Mouse (Mus musculus) CD8-positive naive resting alpha-beta T cell, adult 2 months (primary cell): ENCODE results near the gene Rabggta.
A peak's percentile ranks its signal among the peaks of the same experiment; 100 is the strongest.

Source experiments
- DNase-seq, 2 experiments: peaks; one replicate each; pipeline ENCODE4 v3.0.0; 2022; ENCODE audit warnings: low read depth in 2 of 2, low spot score in 2 of 2

Gene Rabggta

DNA sequence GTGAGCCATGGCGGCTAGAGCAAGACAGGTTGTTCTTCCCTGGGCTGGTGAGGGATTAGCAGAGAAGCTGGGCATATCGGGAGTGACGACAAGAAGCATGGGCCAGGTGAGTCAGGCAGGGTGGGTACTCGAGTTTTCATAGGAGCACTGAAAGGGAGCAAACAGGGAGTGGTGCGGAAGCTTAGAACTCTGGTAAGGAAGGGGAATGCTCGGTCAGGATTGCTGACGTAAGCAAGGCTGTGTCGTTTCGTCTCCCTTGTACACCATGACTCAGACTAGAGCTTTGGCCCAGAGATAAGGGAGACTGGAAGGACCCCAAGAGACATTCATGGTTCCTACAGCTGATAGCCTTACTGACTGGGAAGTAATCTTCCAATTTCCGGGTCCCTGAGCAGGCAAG lies 11.8 kb upstream of the Rabggta start:
- DNase-seq, result no peak

DNA sequence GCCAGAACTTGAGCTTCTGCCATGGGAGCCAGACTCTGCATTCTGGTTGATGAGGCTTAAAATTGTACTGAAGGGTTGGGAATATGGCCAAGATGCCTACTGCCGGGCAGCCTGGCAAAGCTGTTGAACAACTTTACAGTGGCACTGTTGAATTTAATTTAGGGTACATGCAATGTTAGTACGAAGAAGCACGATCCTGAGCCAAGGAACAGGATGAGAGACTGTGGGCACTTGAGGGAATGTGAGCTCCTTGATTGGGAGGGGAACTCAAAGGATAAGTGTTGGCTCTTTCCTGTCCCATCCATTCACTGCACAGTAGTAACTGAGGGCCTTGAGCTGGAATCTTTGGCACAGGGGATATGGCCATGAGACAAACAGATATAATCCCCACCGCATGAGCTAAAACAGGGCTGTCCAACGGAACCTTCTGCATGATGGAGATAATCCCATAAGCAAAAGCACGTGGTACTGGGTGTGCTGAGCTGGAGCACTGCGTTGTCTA lies 8.5 kb upstream of the Rabggta start:
- DNase-seq, result no peak

DNA sequence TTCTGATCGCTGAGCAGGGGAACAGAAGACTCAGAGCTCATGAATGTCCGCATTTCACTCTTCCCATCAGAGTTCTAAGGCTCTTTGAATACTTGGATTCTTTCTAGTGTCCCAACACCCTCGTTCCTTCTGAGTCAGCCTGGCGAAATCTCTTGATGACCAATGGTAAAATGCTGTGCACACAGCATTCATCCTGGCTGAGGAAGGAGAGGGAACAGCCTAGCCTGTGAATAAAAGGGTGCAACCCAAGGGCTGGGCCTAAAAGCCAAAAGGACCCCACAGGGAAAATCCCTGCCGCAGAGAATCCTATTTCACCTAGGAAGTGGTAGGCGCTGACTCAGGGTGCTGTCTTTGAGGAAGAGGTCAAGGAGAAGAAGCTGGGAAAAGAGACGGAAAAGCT lies 8.1 kb upstream of the Rabggta start:
- DNase-seq, result no peak

DNA sequence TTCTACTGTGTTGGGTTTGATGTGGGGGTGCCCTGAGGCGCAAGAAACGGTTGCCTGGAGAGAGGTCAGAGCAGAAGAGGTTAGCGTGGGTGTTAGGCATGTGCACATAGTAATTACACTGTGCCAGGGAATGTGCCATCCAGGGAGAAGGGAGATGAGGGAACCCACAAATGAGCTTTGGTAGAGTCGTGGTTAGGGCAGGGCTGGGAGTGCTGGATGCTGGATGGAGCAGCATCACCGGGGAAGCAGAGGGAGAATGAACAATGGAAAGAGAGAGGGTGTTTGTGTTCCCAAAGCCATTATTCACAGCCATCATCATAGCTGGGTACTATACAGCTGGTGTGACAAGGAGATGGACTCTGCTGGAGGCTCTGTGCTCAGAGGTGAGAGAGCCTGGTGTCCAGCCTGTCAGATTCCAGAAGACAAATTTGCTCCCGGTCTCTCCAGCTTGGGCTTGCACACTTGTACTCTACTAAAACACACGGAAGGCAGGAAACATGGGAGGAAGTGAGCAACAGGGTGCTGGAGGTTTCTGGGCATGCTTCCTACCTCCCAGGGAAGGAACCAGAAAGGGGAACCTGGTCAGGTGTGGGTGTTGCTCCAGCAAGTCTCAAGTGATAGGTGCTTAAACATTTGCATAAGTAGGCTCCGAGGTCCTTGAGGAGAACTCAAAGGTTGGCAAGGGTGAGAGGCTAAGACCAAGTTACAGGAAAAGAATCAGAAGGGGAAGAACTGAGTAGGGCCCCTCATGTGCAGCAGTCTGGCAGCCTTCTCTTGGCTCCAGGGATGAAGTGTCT lies 6.0 kb upstream of the Rabggta start:
- DNase-seq, result no peak

DNA sequence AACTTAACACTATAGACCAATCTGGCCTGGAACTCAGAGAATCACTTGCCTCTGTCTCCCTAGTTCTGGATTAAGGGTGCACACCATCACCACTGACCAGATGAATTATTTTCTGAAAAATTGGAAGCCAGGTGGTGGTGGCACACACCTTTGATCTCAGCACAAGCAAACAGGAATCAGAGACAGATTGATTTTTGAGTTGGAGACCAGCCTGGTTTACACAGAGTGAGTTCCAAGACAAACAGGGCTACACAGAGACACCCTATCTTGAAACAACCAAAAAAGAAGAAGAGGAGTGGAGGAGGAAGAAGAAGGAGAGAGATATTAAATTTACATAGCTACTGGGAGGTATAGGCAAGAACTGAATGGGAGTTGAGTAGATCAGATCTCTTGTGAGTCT lies 4.2 kb upstream of the Rabggta start:
- DNase-seq, result no peak

DNA sequence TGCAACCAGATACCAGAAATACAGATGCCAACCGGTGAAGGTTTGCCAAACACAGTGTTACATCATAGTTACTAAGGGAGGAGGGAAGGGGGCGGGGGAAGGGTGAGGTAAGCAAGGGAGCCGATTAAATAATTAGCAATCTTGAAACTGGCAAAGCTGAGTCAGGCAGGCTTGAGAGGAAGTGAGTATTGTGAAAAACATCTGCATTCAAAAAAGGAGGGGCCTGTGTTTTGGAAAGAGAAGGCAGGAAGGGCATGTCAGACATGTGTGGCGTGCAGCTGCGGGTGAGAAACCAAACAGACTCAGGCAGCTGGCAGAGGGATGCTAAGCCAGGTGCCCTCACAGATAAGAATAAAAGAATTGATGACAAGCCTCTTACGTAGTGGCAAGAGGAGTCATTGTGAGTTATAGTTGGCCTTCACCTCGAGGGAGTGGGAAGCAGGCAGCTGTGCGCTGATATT lies 2.4 kb upstream of the Rabggta start:
- DNase-seq, result peak; percentile 74 to 79

DNA sequence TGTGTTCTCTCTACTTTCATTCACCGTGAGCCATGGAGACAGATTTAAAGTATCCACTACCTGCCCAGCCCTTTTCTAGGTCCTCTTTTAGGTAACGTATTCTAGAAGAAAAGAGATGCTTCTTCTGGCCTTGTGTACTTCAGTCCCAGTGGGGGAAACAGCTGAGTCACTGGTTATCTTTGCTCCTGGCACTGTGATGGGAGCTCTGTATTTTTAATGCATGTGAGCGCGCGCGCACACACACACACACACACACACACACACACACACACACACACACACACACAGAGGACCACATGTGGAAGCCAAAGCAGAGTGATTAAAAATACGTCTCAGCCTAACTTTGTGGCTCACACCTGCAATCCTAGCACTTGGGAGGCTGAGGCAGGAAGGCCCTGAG lies 1.4 kb upstream of the Rabggta start:
- no peak for DNase-seq

DNA sequence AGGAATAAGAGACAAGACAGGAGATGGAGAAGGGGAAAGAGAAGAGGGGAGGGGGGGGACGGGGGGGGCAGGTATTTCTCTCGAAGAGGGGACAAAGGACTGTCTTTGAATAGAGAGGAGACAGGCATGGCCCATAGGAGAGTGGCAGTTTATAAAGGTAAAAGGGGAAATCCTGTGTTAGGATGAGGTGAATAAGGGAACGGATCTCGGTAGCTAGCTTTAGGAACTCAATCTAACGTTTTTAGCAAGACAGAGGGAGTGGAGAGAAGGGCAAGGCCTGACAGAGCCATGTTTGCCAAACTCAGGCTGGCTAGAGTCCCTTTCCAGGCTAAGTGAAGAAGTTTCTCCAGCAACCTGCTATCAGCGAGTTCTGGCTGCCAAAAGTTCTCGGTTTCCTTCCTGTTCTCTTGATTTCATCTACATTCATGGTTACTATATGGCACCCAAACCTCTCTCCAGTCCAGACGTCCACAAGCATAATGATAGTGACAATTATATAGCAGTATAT lies 429 bp upstream of the Rabggta start:
- no peak for DNase-seq

DNA sequence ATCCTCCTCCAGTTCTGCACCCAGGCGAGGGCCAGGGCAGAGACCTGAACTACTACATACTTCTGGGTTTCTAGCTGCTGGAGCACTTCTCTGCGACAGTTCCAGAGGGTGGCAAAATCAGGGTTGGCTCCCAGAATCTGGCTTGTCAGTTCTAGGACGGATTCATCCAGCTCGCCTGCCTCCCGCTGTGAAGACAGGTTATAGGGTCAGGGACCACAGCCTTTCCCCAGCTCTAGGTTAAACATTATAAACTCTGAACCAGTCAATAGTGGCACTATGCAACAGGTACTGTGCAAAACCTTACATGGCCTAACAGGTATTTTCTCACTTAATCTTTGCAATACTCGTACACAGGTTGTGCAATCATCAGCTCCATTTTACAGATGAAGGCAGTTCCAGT lies 987 bp downstream of the Rabggta start:
- no peak for DNase-seq

DNA sequence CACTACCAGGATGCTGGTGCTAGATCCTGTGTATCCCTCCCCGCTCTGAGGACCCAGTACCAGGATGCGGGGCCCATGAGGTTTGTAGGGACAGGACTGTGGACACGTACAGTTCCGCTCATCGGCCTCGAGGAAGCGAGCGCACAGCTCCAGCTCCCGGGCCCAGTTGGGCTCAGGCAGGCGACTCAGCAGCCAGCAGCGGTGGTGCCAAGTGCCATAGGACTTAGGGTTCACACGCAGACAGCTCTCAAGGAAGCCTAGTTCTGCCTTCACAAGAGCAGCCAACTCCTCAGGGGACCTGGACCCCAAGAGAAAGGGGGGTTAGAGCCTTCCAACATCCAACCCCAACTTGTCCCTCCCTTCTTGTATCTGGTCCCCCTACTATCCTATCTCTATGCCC lies 1.4 kb downstream of the Rabggta start:
- DNase-seq, result no peak

DNA sequence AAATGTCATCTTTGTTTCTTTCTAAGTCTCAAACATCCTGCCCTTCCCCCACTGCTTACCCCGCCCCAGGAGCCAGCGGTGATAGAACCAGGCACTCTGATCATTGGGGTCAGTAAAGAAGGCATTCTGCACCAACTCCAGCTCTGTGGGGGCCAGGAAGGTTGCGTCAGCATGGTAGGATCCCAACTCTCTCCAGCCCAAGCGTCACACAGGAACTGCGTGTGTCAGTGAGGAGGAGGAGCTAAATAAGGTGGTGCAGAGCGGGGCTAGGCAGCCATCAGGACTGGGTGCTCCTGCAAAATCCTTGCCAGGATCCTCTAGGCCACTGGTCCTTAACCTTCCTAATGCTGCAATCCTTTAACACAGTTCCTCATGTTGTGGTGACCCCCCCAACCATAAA lies 2.3 kb downstream of the Rabggta start:
- no peak for DNase-seq

DNA sequence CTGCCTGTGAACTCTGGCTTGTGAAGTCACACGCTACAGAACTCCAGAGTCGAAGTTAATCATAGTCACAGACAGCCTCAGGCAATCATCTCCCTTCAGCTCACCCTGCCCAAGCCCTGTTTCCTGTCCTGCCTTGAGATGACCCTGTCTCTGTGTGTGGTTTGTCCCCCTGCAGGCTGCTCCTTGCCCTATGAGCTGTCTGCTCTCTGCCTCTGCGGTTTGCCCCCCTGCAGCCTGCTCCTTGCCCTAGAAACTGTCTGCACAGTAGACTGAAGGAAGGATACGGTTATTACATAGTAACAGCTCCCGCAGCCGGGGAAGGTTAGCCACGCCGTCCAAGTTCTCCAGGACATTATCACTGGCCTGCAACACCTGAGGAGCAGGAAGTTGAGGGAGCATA lies 5.2 kb downstream of the Rabggta start:
- no peak for DNase-seq

DNA sequence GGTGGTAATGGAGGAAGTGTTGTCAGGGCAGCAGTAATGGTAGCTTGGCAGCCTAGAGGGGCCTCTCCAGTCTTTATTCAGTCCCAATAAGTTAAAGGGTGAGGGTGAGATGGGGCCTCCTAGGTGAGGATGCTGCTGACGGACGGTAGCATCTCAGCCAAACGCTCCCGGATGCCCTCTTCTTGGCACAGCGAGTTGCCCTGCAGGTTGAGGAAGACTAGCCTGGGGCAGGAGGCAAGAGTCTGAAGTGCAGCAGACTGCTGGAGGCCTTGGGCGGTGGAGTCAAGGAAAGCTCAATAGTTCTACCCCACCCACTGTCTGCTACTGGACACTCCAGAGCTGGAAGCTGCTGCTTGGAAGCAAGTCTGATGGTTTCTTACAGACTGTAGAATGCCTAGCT lies 5.8 kb downstream of the Rabggta start:
- DNase-seq, result no peak

DNA sequence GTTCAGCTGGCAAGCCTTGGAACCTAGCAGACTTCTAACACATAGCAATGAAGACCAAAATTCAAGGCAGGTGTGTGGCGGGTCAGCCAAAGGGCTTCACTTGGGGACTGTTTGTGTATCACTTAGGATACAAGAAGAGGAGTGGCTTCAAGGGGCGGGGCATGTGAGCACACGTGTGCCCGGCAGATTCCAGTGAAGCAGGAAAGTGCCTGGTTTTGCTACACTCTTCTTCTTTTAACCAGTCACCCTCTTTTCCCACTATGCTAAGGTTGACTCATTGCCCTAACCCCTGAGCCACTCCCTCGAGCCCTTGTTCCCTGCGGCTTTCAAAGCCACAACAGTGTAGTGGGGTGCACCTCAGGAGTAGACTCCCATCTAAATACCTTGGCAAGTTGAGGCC lies 7.2 kb downstream of the Rabggta start:
- no peak for DNase-seq

DNA sequence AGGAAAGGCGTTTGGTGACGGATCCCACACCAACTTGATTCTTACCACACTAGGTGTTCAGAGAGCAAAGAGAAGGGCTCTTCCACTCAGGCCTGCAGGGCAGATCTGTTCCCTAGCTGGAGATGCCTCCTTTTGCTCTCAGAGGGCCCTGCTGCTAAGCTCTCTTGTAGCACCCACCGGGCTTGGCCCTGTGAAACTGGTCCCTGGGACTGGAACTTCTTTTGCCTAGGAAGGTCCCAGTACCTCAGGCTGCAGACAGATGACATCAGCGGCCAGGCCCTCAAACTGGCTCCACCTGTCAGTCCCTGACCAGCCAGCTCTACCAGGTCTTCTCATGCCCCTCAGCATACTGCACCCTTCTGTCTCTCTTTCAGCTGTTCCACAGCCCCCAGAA lies 8.3 kb downstream of the Rabggta start, which contains the start of gene Tgm1:
Gene Tgm1, minus strand, starts transcription at position 198 of the 394 bp plus-strand sequence.
- DNase-seq, result no peak

DNA sequence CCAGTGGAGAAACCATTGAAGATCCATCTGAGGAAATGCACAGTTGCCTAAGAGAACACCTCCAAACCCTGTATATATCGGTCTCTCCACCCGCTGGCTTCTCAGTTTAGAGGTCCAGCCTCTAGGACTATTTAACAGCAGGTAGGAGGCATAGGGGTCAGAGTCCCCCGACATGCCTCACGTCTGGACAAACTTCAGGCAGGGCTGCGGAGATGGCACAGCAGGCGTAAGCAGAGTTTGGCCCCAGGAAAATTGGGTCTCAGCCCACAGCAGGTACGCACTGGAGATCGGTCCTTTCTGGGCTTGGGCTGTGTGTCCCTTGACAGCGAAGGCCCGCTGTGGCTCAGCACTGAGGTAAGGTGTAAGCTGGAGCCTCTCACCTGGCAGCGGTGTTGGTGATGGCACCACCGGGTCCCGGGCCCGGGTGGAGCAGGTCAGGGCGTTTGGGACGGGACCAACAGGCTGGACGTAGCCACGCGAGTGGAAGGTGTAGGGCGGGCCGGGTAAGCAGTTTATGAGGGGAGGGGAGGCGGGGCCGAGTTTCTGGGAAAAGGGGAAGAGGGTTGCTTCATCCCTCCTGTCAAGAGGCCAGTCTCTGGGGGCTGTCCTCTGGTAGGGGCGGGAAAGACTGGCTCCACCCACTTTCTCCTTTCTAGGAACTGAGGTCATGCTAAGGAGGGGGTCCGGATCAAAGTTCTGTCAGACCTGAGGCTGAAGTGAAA lies 8.9 kb downstream of the Rabggta start:
- DNase-seq, result no peak

DNA sequence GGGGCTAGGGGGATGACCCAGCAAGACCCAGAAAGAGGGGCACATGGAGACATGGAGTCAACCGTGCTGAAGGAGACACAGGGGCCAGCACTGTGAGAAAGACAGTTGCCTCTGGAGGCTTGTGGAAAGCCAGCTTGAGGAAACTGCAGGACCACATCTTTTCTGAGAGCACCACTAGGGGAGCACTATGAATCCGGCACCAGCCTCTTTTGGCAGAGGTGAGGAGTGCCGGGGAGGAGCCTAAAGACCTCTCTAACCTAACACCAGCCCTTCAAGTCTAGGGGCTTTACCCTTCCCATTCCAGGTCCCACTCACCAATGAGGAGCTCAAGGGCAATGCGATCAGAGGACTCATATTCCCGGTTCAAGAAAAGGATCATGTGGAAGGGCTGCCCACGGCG lies 10.3 kb downstream of the Rabggta start:
- no peak for DNase-seq

DNA sequence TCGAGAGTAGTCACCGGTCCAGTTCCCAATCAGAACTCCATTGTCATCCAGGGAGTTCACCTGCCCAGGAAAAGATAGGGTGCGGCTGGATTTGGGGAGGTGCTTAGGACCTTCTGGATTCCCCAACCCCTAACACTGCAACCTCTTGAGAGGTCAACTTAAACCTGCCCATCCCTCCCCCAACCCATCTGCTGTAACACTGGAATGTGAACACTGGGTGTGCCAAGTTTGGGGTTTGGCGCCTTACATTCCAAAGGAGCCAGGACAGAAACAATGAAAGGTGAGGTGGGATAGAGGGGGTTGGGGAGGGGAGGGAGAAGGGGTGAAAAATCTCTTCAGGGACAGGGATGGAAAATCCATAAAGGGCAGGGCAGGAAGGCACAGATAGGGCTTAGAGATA lies 12.6 kb downstream of the Rabggta start:
- no peak for DNase-seq

DNA sequence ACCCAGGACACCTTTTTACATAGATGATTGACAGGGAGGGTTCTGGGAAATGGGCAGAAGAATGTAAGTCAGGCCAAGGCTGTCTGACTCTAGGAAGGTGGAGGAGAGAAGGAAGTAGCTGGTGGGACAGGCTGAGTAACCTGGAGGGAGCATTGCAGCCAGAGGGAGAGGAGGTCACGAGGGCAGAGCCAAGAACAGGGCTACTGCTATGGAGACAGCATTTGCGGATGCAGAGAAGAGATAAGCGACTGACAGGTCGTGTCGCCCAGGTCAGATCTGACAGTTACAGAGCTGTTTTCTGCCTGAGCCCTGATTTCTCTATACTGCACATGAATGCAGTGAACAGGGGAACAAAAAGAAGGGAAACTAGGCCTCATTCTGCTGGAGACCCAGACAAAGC lies 14.7 kb downstream of the Rabggta start:
- DNase-seq, result no peak

DNA sequence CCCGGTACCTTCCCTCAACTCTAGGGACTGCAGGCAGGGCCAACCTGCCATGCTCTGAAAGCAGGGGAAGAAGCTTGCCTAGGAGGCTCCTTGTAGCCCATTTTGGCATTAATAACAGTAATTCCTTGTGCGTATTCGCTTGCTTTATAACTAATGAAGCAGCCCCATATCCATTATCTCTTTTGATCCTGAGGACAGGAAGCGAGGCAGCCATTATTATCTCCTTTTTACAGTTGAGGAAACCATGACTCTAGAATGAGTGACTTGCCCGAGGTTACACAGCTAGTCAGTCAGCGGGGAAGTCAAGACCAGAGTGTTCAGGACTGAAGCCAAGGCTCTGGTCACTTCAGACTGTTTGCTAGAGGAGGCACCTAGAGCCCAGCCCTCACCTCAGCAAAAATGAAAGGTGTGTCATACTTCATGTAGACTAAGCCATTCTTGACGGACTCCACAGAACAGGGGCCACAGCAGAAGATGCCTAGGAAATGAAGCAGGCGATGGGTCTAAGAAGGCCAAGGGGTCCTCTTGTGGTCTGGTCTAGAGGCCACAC lies 15.9 kb downstream of the Rabggta start:
- no peak for DNase-seq

DNA sequence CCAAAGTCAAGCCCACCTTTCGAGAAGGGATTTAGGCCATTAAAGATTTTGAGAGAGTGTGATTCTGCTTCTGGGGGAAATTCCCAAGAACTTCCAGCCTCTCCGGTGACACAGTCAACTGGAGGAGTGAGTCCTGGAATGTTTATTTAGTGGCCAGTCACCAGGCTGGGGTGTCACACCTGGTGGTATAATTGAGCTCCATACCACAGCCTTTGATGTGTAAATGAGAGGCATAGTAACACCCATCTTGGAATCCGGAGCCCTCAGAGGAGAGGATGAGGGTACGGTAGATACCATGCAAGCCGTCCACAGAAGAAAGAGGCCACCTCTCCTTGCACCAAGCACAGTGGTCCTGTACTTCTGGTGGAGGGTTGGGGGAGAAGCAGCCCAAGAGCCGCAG lies 19.3 kb downstream of the Rabggta start:
- DNase-seq, result no peak

DNA sequence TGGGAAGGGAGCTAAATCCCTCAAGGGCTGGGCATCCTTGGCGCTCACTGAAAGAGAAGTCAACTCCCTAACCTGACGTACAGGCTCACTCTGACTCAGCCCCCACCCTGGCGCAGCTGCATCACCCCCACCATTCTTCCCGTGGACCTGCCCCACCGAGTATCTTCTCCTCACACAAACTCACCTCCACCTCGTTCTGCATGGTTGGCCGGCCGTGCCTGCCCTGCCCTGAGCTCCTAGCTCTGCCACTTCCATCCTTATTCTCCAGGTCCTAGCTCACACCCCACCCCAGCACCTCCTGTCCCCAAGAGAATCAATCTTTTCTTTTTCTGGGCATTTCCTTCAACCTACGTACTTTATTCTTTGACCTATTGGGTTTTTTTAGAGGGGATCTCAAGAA lies 20.9 kb downstream of the Rabggta start:
- DNase-seq, result no peak
